Mouse (Mus musculus) gastrocnemius, postnatal 25 days (tissue): ENCODE data around the gene Serbp1. TPM values are rescaled to one million over a fixed set of nuclear protein-coding genes. Genes with fewer than 3 reads are reported as not detected.
"Not testable (repeated sequence)": the region's sequence is repeated elsewhere in the genome, so short reads cannot be mapped to it uniquely, and the experiment has no call there.

ENCODE experiments used
- DNase-seq: peaks from one replicate; pipeline ENCODE4 v3.0.0; 2022
- long read RNA-seq, 2 experiments: library from polyadenylated mRNA; stranded (forward); transcript quantifications; one replicate each; pipeline ENCODE4 v2.0.0; 2021
- total RNA-seq, 2 experiments: library from RNA; stranded (reverse); gene quantifications; 1 replicate in 1 of 2; 2 replicates in 1 of 2; pipeline ENCODE4 v1.2.3; 2021

Serbp1 gene
- total RNA-seq = 100 to 1,000 TPM; 265 to 268 TPM
- long read RNA-seq, experiment 1, full-length matches to known transcripts = 116 of 181 reads
- long read RNA-seq, experiment 1, partial matches to known transcripts = 50 of 181 reads
- long read RNA-seq, experiment 1, other reads (novel, unspliced or antisense) = 15 of 181 reads
- long read RNA-seq, experiment 2, full-length matches to known transcripts = 123 of 176 reads
- long read RNA-seq, experiment 2, partial matches to known transcripts = 36 of 176 reads
- long read RNA-seq, experiment 2, other reads (novel, unspliced or antisense) = 17 of 176 reads

DNA sequence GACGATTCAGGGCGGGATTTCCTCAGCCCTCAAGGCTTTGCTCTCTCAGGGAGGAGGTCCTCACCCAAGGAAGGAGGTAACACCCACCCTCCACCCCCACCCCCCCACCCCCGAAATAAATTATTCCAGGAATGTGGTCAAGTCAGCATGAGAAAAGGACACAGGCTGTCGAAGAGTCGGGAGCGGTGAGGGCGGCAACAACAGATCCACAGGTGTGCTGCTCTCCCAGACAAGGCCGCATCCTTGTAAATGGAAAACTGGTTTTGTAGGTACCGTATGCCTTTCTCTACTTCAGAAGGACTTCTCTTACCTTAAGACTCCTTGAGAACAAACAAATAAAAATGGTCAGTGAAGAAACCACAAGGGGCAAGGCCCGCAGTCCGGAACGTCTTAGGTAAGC is at the start of gene Serbp1:
Gene Serbp1 (plus strand): TSS at position 200 of the 400 bp plus-strand sequence.
- DNase-seq = no peak

GRCm38 (mm10) chr6:67193591-67193990 is 44.4 kb upstream of the Serbp1 start:
- no peak for DNase-seq

GRCm38 (mm10) chr6:67194606-67195005 is 43.4 kb upstream of the Serbp1 start:
- DNase-seq = no peak

- DNase-seq = no peak
Measured at GRCm38 (mm10) chr6:67195148-67195611, 42.8 kb upstream of the Serbp1 start.

GRCm38 (mm10) chr6:67196821-67197220 is 41.2 kb upstream of the Serbp1 start:
- no peak for DNase-seq

GRCm38 (mm10) chr6:67198085-67198484 is 39.9 kb upstream of the Serbp1 start:
- DNase-seq = no peak

- DNase-seq = peak; percentile 49
Measured at GRCm38 (mm10) chr6:67200715-67201322, 37.2 kb upstream of the Serbp1 start.

GRCm38 (mm10) chr6:67205081-67206037 is 32.6 kb upstream of the Serbp1 start:
- no peak for DNase-seq

GRCm38 (mm10) chr6:67212362-67212761 is 25.6 kb upstream of the Serbp1 start:
- DNase-seq = no peak

- DNase-seq = no peak
Measured at GRCm38 (mm10) chr6:67213429-67214098, 24.4 kb upstream of the Serbp1 start.

GRCm38 (mm10) chr6:67217402-67217801 is 20.6 kb upstream of the Serbp1 start:
- no peak for DNase-seq

GRCm38 (mm10) chr6:67217846-67218245 is 20.1 kb upstream of the Serbp1 start:
- no peak for DNase-seq

DNA sequence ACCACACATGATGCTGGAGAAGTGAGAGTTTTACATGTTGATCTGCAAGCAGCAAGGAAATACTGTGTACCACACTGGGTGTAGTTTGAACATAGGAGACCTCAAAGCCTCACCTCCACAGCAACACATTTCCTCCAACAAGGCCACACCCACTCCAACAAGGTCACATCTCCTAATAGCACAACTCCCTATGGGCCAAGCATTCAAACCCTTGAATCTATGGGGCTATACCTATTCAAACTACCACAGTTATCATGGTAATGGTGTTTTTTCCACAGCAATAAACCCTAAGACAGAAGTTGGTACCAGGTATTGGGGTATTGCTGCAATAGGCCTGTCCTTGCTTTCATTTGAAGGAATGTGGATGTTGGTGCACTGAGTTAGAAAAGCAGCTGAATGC is 19.4 kb upstream of the Serbp1 start:
- no peak for DNase-seq

- not testable (repeated sequence) for DNase-seq
Measured at GRCm38 (mm10) chr6:67219931-67220330, 18.0 kb upstream of the Serbp1 start.

- DNase-seq = no peak
Measured at GRCm38 (mm10) chr6:67220731-67221130, 17.2 kb upstream of the Serbp1 start.

- DNase-seq = no peak
Measured at GRCm38 (mm10) chr6:67223082-67223481, 14.9 kb upstream of the Serbp1 start.

GRCm38 (mm10) chr6:67223499-67223898 is 14.5 kb upstream of the Serbp1 start:
- DNase-seq = no peak

GRCm38 (mm10) chr6:67226286-67226685 is 11.7 kb upstream of the Serbp1 start:
- peak; percentile 29 for DNase-seq

GRCm38 (mm10) chr6:67228459-67229107 is 9.4 kb upstream of the Serbp1 start:
- peak; percentile 23 for DNase-seq

- DNase-seq = no peak
Measured at GRCm38 (mm10) chr6:67229521-67229920, 8.5 kb upstream of the Serbp1 start.

DNA sequence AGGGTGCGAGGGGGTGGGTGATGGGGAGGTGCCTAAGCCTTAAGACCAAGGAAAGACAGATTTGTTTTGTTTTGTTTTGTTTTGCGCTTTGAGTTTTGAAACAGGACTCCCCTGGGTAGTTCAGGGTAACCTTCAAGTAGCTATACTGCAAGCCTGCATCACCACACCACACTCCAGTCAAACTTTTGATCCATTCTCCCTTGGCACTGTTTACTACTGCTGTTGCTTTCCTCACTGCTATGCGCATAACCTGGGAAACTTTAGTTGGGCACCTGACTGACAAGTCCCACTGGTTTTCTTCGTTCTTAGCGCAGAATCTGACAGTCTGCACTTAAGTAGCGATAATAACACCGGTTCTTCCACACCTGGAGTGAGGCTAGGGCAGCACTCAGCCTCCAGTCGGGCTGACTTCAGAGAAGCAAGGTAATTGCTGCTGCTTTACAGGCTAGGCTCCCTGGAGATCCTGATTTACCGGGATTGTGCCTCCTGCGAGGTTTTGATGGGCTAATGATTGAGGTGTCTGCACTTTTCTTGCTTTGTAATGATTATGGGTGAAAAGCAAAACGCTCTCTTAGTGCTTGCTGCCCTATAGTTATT is 8.0 kb upstream of the Serbp1 start:
- DNase-seq = no peak
